ENCODE assay signal across 9 mouse cellular contexts in genomic region chr9:51764041-51764875, GRCm38 (mm10). TPM values are rescaled to one million over a fixed set of nuclear protein-coding genes. Genes with fewer than 3 reads are reported as not detected.
DNase-seq lines count a peak whose midpoint lies in the region; ATAC-seq and TF ChIP-seq lines count a peak whose summit lies in the region.
"Had no signal": no experiment of that assay in that cellular context is flagged by ENCODE, and none has a peak within 500 bp of the region (broad histone marks: within the 10 kb centered on the region; RNA-seq: fewer than 3 reads in every experiment).

No protein-coding gene starts in this region.

- ATAC-seq in forebrain, embryonic 13.5 days, result peak; percentile 49
- ATAC-seq in kidney, postnatal 0 days (replicated peaks; ENCODE audit: low FRiP score, low read depth), result 0 out of 2 replicates have a peak, but pooled peaks have one; percentile 6
- no peak for ATAC-seq in monocyte, adult 5-6 weeks (replicated peaks; ENCODE audit: insufficient number of reproducible peaks, low FRiP score, low TSS enrichment, poor library complexity, severe bottlenecking)

- peak overlapping the region; percentile 88 for H3K4me2 ChIP-seq in forebrain, embryonic 13.5 days
- peak overlapping the region; percentile 98 for H3K4me2 ChIP-seq in kidney, postnatal 0 days (ENCODE audit: low read length)

- H3K4me3 ChIP-seq in forebrain, embryonic 13.5 days, result peak overlapping the region; percentile 67
- peak overlapping the region; percentile 66 for H3K4me3 ChIP-seq in kidney, postnatal 0 days (replicated peaks; ENCODE audit: low read depth, low read length)

- H3K9ac ChIP-seq in forebrain, embryonic 13.5 days, result peak overlapping the region; percentile 72
- H3K9ac ChIP-seq in kidney, postnatal 0 days (ENCODE audit: low read depth, low read length), result peak overlapping the region; percentile 53; the same call in 1 of the 2 replicates

- peak; percentile 48 for TF ChIP-seq CTCF in kidney, postnatal 0 days (IDR thresholded peaks at IDR 0.05; ENCODE audit: low read depth)

- peaks cover 28% of the 10 kb centered on the region for H3K4me1 ChIP-seq in forebrain, embryonic 13.5 days
- peaks cover 18% of the 10 kb centered on the region; the same call in 1 of the 2 replicates for H3K4me1 ChIP-seq in kidney, postnatal 0 days (replicated peaks; ENCODE audit: insufficient read depth, low read length)

- H3K27ac ChIP-seq in forebrain, embryonic 13.5 days, result peak overlapping the region; percentile 72
- H3K27ac ChIP-seq in kidney, postnatal 0 days, result no peak overlapping the region
- H3K27ac ChIP-seq: macrophage had no signal

- no peaks in the 10 kb centered on the region for H3K36me3 ChIP-seq in forebrain, embryonic 13.5 days (ENCODE audit: poor library complexity, severe bottlenecking)
- no peaks in the 10 kb centered on the region for H3K36me3 ChIP-seq in kidney, postnatal 0 days (ENCODE audit: insufficient read depth, low read length)

- 5% methylated on average over 12 of the region's 12 CpGs for WGBS in forebrain, embryonic 13.5 days
- 4% methylated on average over 12 of the region's 12 CpGs for WGBS in kidney, postnatal 0 days

- H3K27me3 ChIP-seq in forebrain, embryonic 13.5 days, result peaks cover 41% of the 10 kb centered on the region
- peaks cover 12% of the 10 kb centered on the region; the same call in 1 of the 2 replicates for H3K27me3 ChIP-seq in kidney, postnatal 0 days (ENCODE audit: insufficient read depth, low read length)

- peak; percentile 53 for DNase-seq in left cerebral cortex, adult 11 months (ENCODE audit: low spot score)
- DNase-seq in left cerebral cortex, adult 18-20 months (ENCODE audit: low spot score in 2 of 2), result no peak
- DNase-seq in brain, embryonic 18.5 days (ENCODE audit: low read depth, low spot score), result peak; percentile 55
- peak; percentile 62 for DNase-seq in kidney, postnatal 0 days (ENCODE audit: low spot score)
- DNase-seq in lung, postnatal 10 days, result peak; percentile 47
- DNase-seq in spleen, postnatal 10 days (ENCODE audit: low spot score in 2 of 2), result no peak

- no peaks in the 10 kb centered on the region for H3K9me3 ChIP-seq in forebrain, embryonic 13.5 days (replicated peaks)
- H3K9me3 ChIP-seq in kidney, postnatal 0 days (replicated peaks; ENCODE audit: low read length), result no peaks in the 10 kb centered on the region

RNA-seq across cellular contexts. Expression of gene Arhgap20, which starts 0.9 kb away (rescaled TPM):
- 10 to 100 TPM; 75.6 to 79.5 TPM for total RNA-seq in left cerebral cortex, adult 18-20 months (2021)
- polyA plus RNA-seq in forebrain, embryonic 13.5 days (2015; fragmentation: Nextera tagmentation; extraction: Ambion mirVana), result 6.2 and 6.3 TPM in 2 replicates
- polyA plus RNA-seq in kidney, postnatal 0 days (2015; fragmentation: Nextera tagmentation; extraction: Ambion mirVana), result 1.0 and 1.2 TPM in 2 replicates
- total RNA-seq in monocyte, adult 5-6 weeks (2017), result 0.11 to 0.38 TPM in 2 of 3 replicates, not detected in the other
- polyA plus RNA-seq: macrophage had no signal

Comparison
In these comparisons a context has a peak if more than half of its experiments do, and no peak if none do; other contexts are left out.
1. DNase-seq: peak in left cerebral cortex, adult 11 months (single experiment), brain, embryonic 18.5 days (single experiment), kidney, postnatal 0 days (single experiment) and lung, postnatal 10 days (single experiment); none in left cerebral cortex, adult 18-20 months (0 of 2) and spleen, postnatal 10 days (0 of 2).
2. RNA of gene Arhgap20, which starts 0.9 kb away (total RNA-seq): 75.6 to 79.5 TPM in left cerebral cortex, adult 18-20 months; 0.11 to 0.38 TPM in monocyte, adult 5-6 weeks; every median in the first group is over 10 times any median in the second.